Mouse (Mus musculus): ENCODE results near the gene Nfib. TPM values are rescaled to one million over a fixed set of nuclear protein-coding genes. Genes with fewer than 3 reads are reported as not detected.

Gene Nfib
- polyA plus RNA-seq, 1 experiment from 2014 or later, result 149 TPM

GRCm38 (mm10) chr4:82606351-82606750, 99.2 kb downstream of the Nfib start:
- no peak overlapping the region for H3K4me2 ChIP-seq
- H3K9me3 ChIP-seq (ENCODE audit: low read depth, low read length), result peaks cover 8% of the 10 kb centered on the region; the same call in 1 of the 2 replicates
- no peak for ATAC-seq (ENCODE audit: insufficient read depth)
- H3K27me3 ChIP-seq (ENCODE audit: insufficient read depth, low read length), result no peaks in the 10 kb centered on the region
- WGBS, result 81% methylated on average over 9 of the region's 9 CpGs
- no peak overlapping the region for H3K9ac ChIP-seq
- DNase-seq, result no peak
- H3K4me1 ChIP-seq (ENCODE audit: insufficient read depth), result peaks cover 8% of the 10 kb centered on the region; the same call in 1 of the 2 replicates
- no peak overlapping the region for H3K4me3 ChIP-seq (ENCODE audit: low read depth, low read length)
- no peaks in the 10 kb centered on the region for H3K36me3 ChIP-seq (ENCODE audit: insufficient read depth)
- TF ChIP-seq CTCF (IDR thresholded peaks at IDR 0.05; ENCODE audit: low read depth), result no peak
- no peak overlapping the region for H3K27ac ChIP-seq (ENCODE audit: low read depth)

- H3K36me3 ChIP-seq (ENCODE audit: insufficient read depth), result no peaks in the 10 kb centered on the region
- peak overlapping the region; percentile 68 for H3K27ac ChIP-seq (ENCODE audit: low read depth)
- DNase-seq (peak; percentile 68), ATAC-seq (ENCODE audit: insufficient read depth) (no peak)
- H3K27me3 ChIP-seq (ENCODE audit: insufficient read depth, low read length), result no peaks in the 10 kb centered on the region
- H3K4me2 ChIP-seq, result peak overlapping the region; percentile 24; the same call in 1 of the 2 replicates
- H3K9me3 ChIP-seq (ENCODE audit: low read depth, low read length), result peaks cover 8% of the 10 kb centered on the region; the same call in 1 of the 2 replicates
- no peak overlapping the region for H3K4me3 ChIP-seq (ENCODE audit: low read depth, low read length)
- no peak overlapping the region for H3K9ac ChIP-seq
- H3K4me1 ChIP-seq (ENCODE audit: insufficient read depth), result peaks cover 8% of the 10 kb centered on the region; the same call in 1 of the 2 replicates
- no peak for TF ChIP-seq CTCF (IDR thresholded peaks at IDR 0.05; ENCODE audit: low read depth)
- 56% methylated on average over 14 of the region's 14 CpGs for WGBS
Observed at GRCm38 (mm10) chr4:82605034-82605784, 100.3 kb downstream of the Nfib start.

GRCm38 (mm10) chr4:82604501-82604900, 101.0 kb downstream of the Nfib start:
- H3K4me3 ChIP-seq (ENCODE audit: low read depth, low read length), result no peak overlapping the region
- H3K4me2 ChIP-seq, result no peak overlapping the region
- no peak overlapping the region for H3K9ac ChIP-seq
- WGBS, result 60% methylated on average over 4 of the region's 4 CpGs
- H3K9me3 ChIP-seq (ENCODE audit: low read depth, low read length), result peaks cover 8% of the 10 kb centered on the region; the same call in 1 of the 2 replicates
- TF ChIP-seq CTCF (IDR thresholded peaks at IDR 0.05; ENCODE audit: low read depth), result no peak
- H3K27ac ChIP-seq (ENCODE audit: low read depth), result no peak overlapping the region; the same call in 1 of the 2 replicates
- H3K36me3 ChIP-seq (ENCODE audit: insufficient read depth), result no peaks in the 10 kb centered on the region
- ATAC-seq (ENCODE audit: insufficient read depth) (peak; percentile 35; the same call in 1 of the 2 replicates), DNase-seq (peak; percentile 23)
- H3K4me1 ChIP-seq (ENCODE audit: insufficient read depth), result peaks cover 8% of the 10 kb centered on the region; the same call in 1 of the 2 replicates
- no peaks in the 10 kb centered on the region for H3K27me3 ChIP-seq (ENCODE audit: insufficient read depth, low read length)

- H3K4me3 ChIP-seq (ENCODE audit: low read depth, low read length), result no peak overlapping the region
- no peak overlapping the region for H3K27ac ChIP-seq (ENCODE audit: low read depth)
- no peak for TF ChIP-seq CTCF (IDR thresholded peaks at IDR 0.05; ENCODE audit: low read depth)
- peaks cover 8% of the 10 kb centered on the region; the same call in 1 of the 2 replicates for H3K9me3 ChIP-seq (ENCODE audit: low read depth, low read length)
- H3K27me3 ChIP-seq (ENCODE audit: insufficient read depth, low read length), result no peaks in the 10 kb centered on the region
- 90% methylated on average over 1 of the region's 1 CpGs for WGBS
- H3K4me2 ChIP-seq, result no peak overlapping the region
- H3K9ac ChIP-seq, result no peak overlapping the region
- H3K4me1 ChIP-seq (ENCODE audit: insufficient read depth), result peaks cover 15% of the 10 kb centered on the region
- DNase-seq (no peak), ATAC-seq (ENCODE audit: insufficient read depth) (no peak)
- H3K36me3 ChIP-seq (ENCODE audit: insufficient read depth), result no peaks in the 10 kb centered on the region
Observed at GRCm38 (mm10) chr4:82600636-82601035, 104.9 kb downstream of the Nfib start.

GRCm38 (mm10) chr4:82598436-82598835, 107.1 kb downstream of the Nfib start:
- no peaks in the 10 kb centered on the region for H3K36me3 ChIP-seq (ENCODE audit: insufficient read depth)
- H3K4me1 ChIP-seq (ENCODE audit: insufficient read depth), result peaks cover 12% of the 10 kb centered on the region
- H3K4me2 ChIP-seq, result peak overlapping the region; percentile 29; the same call in 1 of the 2 replicates
- no peak overlapping the region for H3K9ac ChIP-seq
- H3K27ac ChIP-seq (ENCODE audit: low read depth), result no peak overlapping the region
- 9% methylated on average over 4 of the region's 4 CpGs for WGBS
- peaks cover 8% of the 10 kb centered on the region; the same call in 1 of the 2 replicates for H3K9me3 ChIP-seq (ENCODE audit: low read depth, low read length)
- peak; percentile 80 for DNase-seq
- H3K27me3 ChIP-seq (ENCODE audit: insufficient read depth, low read length), result no peaks in the 10 kb centered on the region
- ATAC-seq (ENCODE audit: insufficient read depth), result peak; percentile 86; the same call in 1 of the 2 replicates
- no peak for TF ChIP-seq CTCF (IDR thresholded peaks at IDR 0.05; ENCODE audit: low read depth)
- no peak overlapping the region for H3K4me3 ChIP-seq (ENCODE audit: low read depth, low read length)

- no peak overlapping the region for H3K4me2 ChIP-seq
- no peaks in the 10 kb centered on the region for H3K36me3 ChIP-seq (ENCODE audit: insufficient read depth)
- DNase-seq (no peak), ATAC-seq (ENCODE audit: insufficient read depth) (no peak)
- no peak overlapping the region for H3K9ac ChIP-seq
- H3K27me3 ChIP-seq (ENCODE audit: insufficient read depth, low read length), result no peaks in the 10 kb centered on the region
- no peak for TF ChIP-seq CTCF (IDR thresholded peaks at IDR 0.05; ENCODE audit: low read depth)
- 72% methylated on average over 10 of the region's 10 CpGs for WGBS
- H3K4me1 ChIP-seq (ENCODE audit: insufficient read depth), result peaks cover 12% of the 10 kb centered on the region
- H3K4me3 ChIP-seq (ENCODE audit: low read depth, low read length), result no peak overlapping the region
- H3K27ac ChIP-seq (ENCODE audit: low read depth), result no peak overlapping the region
- H3K9me3 ChIP-seq (ENCODE audit: low read depth, low read length), result no peaks in the 10 kb centered on the region
Observed at GRCm38 (mm10) chr4:82593681-82594666, 111.6 kb downstream of the Nfib start.
